Mouse (Mus musculus): ENCODE measurements around the gene Gm2832. TPM values are rescaled to one million over a fixed set of nuclear protein-coding genes. Genes with fewer than 3 reads are reported as not detected.

Gm2832 gene
- not detected for total RNA-seq (2023)

GRCm38 (mm10) chr14:41278505-41278904 lies at the start of gene Gm2832:
Gm2832 (plus strand) TSS chr14:41278805.

Other genes starting within 250 kb of the Gm2832 start
- not detected for gene Dydc2, start 209.6 kb upstream of the Gm2832 start, total RNA-seq (2023)
- not detected for gene Dydc1, start 205.9 kb upstream of the Gm2832 start, total RNA-seq (2023)
- gene Mat1a, start 173.8 kb upstream of the Gm2832 start, total RNA-seq (2023), result not detected
- gene Sftpa1, start 147.0 kb upstream of the Gm2832 start, total RNA-seq (2023), result not detected
- gene Mbl1, start 127.3 kb upstream of the Gm2832 start, total RNA-seq (2023), result not detected
- gene Sftpd, start 93.7 kb upstream of the Gm2832 start, total RNA-seq (2023), result not detected
- gene Gm5798, start 69.8 kb downstream of the Gm2832 start, total RNA-seq (2023), result not detected
- not detected for gene Gm7945, start 107.6 kb downstream of the Gm2832 start, total RNA-seq (2023)
- gene Gm6482, start 129.5 kb downstream of the Gm2832 start, total RNA-seq (2023), result not detected
- gene Gm7954, start 174.7 kb downstream of the Gm2832 start, total RNA-seq (2023), result not detected
- not detected for gene Gm3486, start 210.7 kb downstream of the Gm2832 start, total RNA-seq (2023)

Data from neutrophil, adult 59 days (primary cell).